Mouse (Mus musculus): Measurements from ENCODE around the gene Fahd2a.

DNA sequence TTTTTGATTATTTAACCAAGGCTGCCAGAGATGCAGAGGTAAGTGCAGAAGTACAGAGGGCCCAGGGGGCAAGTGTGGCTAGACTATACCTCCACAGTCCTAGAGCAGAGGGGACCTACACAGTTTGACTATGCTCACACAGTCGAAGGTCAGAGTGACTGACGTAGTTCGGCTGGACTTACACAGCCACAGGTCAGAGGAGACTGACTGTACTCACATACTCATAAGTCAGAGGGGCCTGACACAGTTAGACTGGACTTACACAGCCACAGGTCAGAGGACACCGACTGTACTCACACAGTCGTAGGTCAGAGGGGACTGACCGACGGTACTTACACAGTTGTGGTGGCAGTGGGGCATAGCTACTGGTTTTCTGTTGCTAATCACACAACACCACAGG lies 45.6 kb downstream of the Fahd2a start:
- no peak for TF ChIP-seq CTCF (IDR thresholded peaks at IDR 0.05; ENCODE audit: low read depth)
- TF ChIP-seq EP300 (IDR thresholded peaks at IDR 0.05; ENCODE audit: low read depth): no peak
